Mouse (Mus musculus) lung, postnatal 10 days (tissue): ENCODE measurements around the gene Sdhaf4.

Experiments
- DNase-seq: peaks from one replicate; pipeline ENCODE4 v3.0.0; 2021

Gene Sdhaf4

DNA sequence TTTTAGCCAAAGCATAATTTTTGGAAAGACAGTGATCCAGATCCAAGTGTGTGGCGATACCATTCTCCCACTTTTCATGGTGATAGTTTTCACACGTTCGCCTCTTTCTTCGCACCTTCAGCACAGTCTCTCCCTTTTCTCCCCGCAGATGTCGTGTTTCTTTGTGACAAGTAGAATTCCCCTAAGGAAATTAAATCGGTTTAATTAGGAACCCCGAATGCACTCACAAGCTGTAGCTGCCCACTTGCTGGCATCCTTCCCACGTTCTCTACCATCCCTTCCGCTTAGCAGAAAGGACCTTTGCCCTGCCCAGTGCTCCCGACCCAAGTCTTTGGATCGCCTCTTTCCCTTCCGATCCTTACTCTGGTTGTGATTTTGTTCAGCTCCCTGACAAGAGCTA, 51.5 kb downstream of the Sdhaf4 start:
- DNase-seq = no peak

DNA sequence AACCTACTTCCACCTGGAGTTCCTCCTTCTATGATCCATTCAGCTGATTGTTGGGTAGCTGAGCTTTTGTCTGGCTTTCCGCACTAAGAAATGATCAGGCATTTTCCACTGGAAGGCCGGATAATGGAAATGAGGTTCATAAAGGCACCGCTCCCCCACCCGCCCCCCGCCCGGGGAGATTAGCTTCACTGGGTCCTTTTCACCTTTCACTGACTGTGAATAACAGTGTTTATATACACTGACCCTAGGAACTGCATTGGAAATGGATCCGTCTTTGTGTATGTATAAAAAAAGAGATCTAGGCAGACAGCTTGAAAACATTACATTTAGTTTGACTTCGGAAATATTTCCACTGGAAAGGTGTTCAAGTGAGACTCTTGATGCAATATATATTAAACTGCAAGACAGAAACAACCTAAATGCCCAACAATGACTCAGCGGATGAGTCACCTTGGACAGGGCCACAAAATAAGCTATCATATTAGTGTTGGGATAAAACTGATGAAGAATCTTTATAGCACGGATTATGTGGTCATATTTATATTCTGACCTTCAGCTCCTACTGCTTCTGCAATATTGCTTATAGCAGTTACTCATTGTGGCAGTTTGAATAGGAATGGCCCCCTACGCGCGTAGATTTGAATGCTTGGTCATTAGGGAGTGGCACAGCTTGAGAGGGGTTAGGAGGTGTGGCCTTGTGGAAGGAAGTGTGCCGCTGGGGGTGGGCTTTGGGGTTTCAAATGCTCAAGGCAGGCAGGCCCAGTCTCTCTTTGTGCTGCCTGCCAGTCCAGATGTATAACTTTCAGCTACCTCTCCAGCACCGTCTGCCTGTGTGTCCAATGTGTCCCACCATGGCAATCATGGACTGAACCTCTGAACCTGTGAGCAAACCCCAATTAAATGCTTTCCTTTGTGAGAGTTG, 56.4 kb downstream of the Sdhaf4 start:
- DNase-seq = no peak

DNA sequence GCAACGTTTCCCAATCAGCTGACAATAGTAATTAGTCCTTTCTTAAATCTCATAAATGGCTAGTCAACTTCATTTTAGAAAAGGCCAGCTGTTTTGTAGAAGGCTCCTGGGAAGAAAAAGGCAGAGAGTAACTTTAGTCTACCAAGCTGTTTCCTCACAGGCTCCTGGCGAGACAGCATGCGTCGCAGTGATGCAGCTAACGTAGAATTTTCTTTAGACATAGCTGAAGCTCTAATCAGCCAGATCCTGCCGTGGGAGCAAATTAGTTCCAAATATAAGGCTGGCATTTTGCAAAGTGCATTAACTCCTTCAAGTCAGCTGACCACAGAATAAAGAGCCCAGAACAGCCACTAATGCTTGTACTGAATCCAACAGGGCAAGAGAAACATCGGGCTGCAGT, 57.2 kb downstream of the Sdhaf4 start:
- no peak for DNase-seq
